Mouse (Mus musculus) limb, embryonic 14.5 days (tissue): ENCODE measurements around the gene Ptprg. TPM values are rescaled to one million over a fixed set of nuclear protein-coding genes. Genes with fewer than 3 reads are reported as not detected.

ENCODE experiments used
- ATAC-seq: fragments of 200-750 bp; cut with Nextera tagmentation; 2 replicates; pipeline ENCODE4 v1.8.0; 2017; ENCODE audit warnings: low read depth, moderate number of reproducible peaks, moderate TSS enrichment; ENCODE audit not compliant: low FRiP score
- DNase-seq: peaks from one replicate; pipeline ENCODE4 v3.0.0-alpha.2; 2015; ENCODE audit warnings: low spot score
- H3K27ac ChIP-seq: fragments of 300-500 bp; sonication (generic); replicated peaks from 2 replicates; pipeline ENCODE4 v1.5.1; 2014; ENCODE audit warnings: low read depth, mild to moderate bottlenecking, low read length, moderate library complexity, mixed read lengths
- H3K27me3 ChIP-seq: fragments of 300-500 bp; sonication (generic); 2 replicates; pipeline ENCODE4 v1.6.1; 2014; ENCODE audit warnings: low read length, mixed read lengths; ENCODE audit not compliant: control insufficient read depth, insufficient read depth
- H3K36me3 ChIP-seq: fragments of 300-500 bp; sonication (generic); 2 replicates; pipeline ENCODE4 v1.6.1; 2014; ENCODE audit warnings: mild to moderate bottlenecking, low read length, moderate library complexity, mixed read lengths; ENCODE audit not compliant: control insufficient read depth, insufficient read depth
- H3K4me1 ChIP-seq: fragments of 300-500 bp; sonication (generic); 2 replicates; pipeline ENCODE4 v1.6.1; 2014; ENCODE audit warnings: antibody characterized with exemption, low read length, mixed read lengths; ENCODE audit not compliant: control insufficient read depth, insufficient read depth
- H3K4me2 ChIP-seq: fragments of 300-500 bp; sonication (generic); replicated peaks from 2 replicates; pipeline ENCODE4 v1.6.1; 2014; ENCODE audit warnings: low read depth, mild to moderate bottlenecking, low read length, moderate library complexity; ENCODE audit not compliant: severe bottlenecking
- H3K4me3 ChIP-seq: fragments of 300-500 bp; sonication (generic); replicated peaks from 2 replicates; pipeline ENCODE4 v1.5.1; 2014; ENCODE audit warnings: low read length
- H3K9ac ChIP-seq: fragments of 300-500 bp; sonication (generic); 2 replicates; pipeline ENCODE4 v1.6.1; 2014; ENCODE audit warnings: mild to moderate bottlenecking, low read depth, low read length, moderate library complexity; ENCODE audit not compliant: severe bottlenecking
- H3K9me3 ChIP-seq: fragments of 300-500 bp; sonication (generic); 2 replicates; pipeline ENCODE4 v1.6.1; 2016; ENCODE audit warnings: low read length; ENCODE audit not compliant: control insufficient read depth
- POLR2A ChIP-seq: fragments of 200-500 bp; IDR thresholded peaks from 2 replicates; pipeline ENCODE4 v1.8.0; 2012; ENCODE audit warnings: inconsistent platforms, mild to moderate bottlenecking, moderate library complexity, borderline replicate concordance; ENCODE audit not compliant: insufficient read depth, insufficient read length; ENCODE audit errors: extremely low read depth
- WGBS: fragments of 180-500 bp; shearing (Covaris S2); extraction: QIAGEN DNeasy Blood & Tissue Kit; methylation state at CpG from one replicate; pipeline ENCODE4 v1.1.7; 2014; 5-methylcytosine and 5-hydroxymethylcytosine counted together
- polyA plus RNA-seq, 2 experiments: library from polyadenylated mRNA; depleted of rRNA in 1 of 2; stranded (reverse) in 1 of 2; unstranded in 1 of 2; fragments of >200 nt; fragmentation: Nextera tagmentation in 1 of 2; extraction: Ambion mirVana in 1 of 2; gene quantifications; 2 replicates each; pipeline versions ENCODE4 v1.2.1 to v1.2.3; 2012 to 2014

Ptprg gene
- polyA plus RNA-seq, 2 experiments, result 25.5 to 28.6 TPM

GRCm38 (mm10) chr14:11556356-11557130 is 3.2 kb downstream of the Ptprg start:
- Histone ChIP-seq H3K4me1 (peaks cover 15% of the 10 kb centered on the region), H3K9ac (peak overlapping the region; percentile 88), H3K36me3 (no peaks in the 10 kb centered on the region), H3K27ac (no peak overlapping the region), H3K4me3 (peak overlapping the region; percentile 82), H3K9me3 (no peaks in the 10 kb centered on the region), H3K27me3 (no peaks in the 10 kb centered on the region), H3K4me2 (peak overlapping the region; percentile 97)
- WGBS, result 2% methylated on average over 26 of the region's 26 CpGs
- ATAC-seq (no peak), DNase-seq (peak; percentile 58)
- no peak for TF ChIP-seq POLR2A

GRCm38 (mm10) chr14:11558496-11558895 is 5.2 kb downstream of the Ptprg start:
- Histone ChIP-seq H3K4me1 (peaks cover 15% of the 10 kb centered on the region), H3K4me2 (no peak overlapping the region), H3K36me3 (no peaks in the 10 kb centered on the region), H3K9me3 (no peaks in the 10 kb centered on the region), H3K27me3 (no peaks in the 10 kb centered on the region), H3K4me3 (no peak overlapping the region), H3K9ac (no peak overlapping the region), H3K27ac (no peak overlapping the region)
- DNase-seq, result no peak
- no peak for TF ChIP-seq POLR2A
- no peak for ATAC-seq

GRCm38 (mm10) chr14:11560641-11561232 is 7.4 kb downstream of the Ptprg start:
- TF ChIP-seq POLR2A, result no peak
- Histone ChIP-seq H3K36me3 (no peaks in the 10 kb centered on the region), H3K27me3 (no peaks in the 10 kb centered on the region), H3K4me3 (no peak overlapping the region), H3K9ac (no peak overlapping the region), H3K4me2 (no peak overlapping the region), H3K4me1 (peaks cover 14% of the 10 kb centered on the region), H3K27ac (no peak overlapping the region), H3K9me3 (no peaks in the 10 kb centered on the region)
- ATAC-seq (no peak), DNase-seq (no peak)
- 53% methylated on average over 8 of the region's 8 CpGs for WGBS

GRCm38 (mm10) chr14:11561397-11561796 is 8.1 kb downstream of the Ptprg start:
- Histone ChIP-seq H3K4me2 (no peak overlapping the region), H3K27me3 (no peaks in the 10 kb centered on the region)
- 88% methylated on average over 4 of the region's 4 CpGs for WGBS

GRCm38 (mm10) chr14:11562870-11563269 is 9.5 kb downstream of the Ptprg start:
- Histone ChIP-seq H3K36me3 (no peaks in the 10 kb centered on the region), H3K4me1 (no peaks in the 10 kb centered on the region), H3K27ac (no peak overlapping the region), H3K4me2 (no peak overlapping the region), H3K27me3 (no peaks in the 10 kb centered on the region), H3K9me3 (no peaks in the 10 kb centered on the region), H3K4me3 (no peak overlapping the region), H3K9ac (no peak overlapping the region)
- 78% methylated on average over 2 of the region's 2 CpGs for WGBS
- DNase-seq (no peak), ATAC-seq (no peak)
- no peak for TF ChIP-seq POLR2A

More at GRCm38 (mm10) chr14:11561397-11561796, 8.1 kb downstream of the Ptprg start:
- no peak for ATAC-seq
- H3K9me3 ChIP-seq, result no peaks in the 10 kb centered on the region
- H3K4me3 ChIP-seq, result no peak overlapping the region
- H3K27ac ChIP-seq, result no peak overlapping the region
- TF ChIP-seq POLR2A, result no peak
- no peak overlapping the region for H3K9ac ChIP-seq
- H3K36me3 ChIP-seq, result no peaks in the 10 kb centered on the region
- DNase-seq, result no peak
- H3K4me1 ChIP-seq, result peaks cover 7% of the 10 kb centered on the region
